Mouse (Mus musculus) kidney, adult 9 months (tissue): Measurements from ENCODE around the gene Bahd1.
A peak's percentile ranks its signal among the peaks of the same experiment; 100 is the strongest.

ENCODE experiments used
- DNase-seq: peaks from one replicate; pipeline ENCODE4 v3.0.0; 2022

Gene Bahd1

DNA sequence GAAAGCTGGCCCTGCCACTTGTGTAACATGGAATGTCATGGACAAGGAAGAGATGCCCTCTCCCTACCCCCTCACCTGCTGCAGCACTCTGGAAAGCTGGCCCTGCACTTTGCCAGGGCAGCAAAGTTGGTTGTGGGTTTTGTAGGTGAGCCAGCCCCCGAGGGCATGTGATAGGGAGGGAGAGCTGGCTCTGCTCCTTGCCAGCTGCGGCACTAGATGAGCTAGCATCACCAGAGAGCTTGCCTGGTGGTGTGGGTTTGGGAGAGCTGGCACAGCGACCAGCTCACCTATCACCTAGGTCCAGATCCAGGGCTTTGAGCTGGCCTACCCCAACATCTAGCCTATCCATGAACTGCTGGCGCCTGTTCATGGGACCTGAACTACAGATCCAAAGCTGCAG, 48.6 kb downstream of the Bahd1 start:
- DNase-seq, result no peak

DNA sequence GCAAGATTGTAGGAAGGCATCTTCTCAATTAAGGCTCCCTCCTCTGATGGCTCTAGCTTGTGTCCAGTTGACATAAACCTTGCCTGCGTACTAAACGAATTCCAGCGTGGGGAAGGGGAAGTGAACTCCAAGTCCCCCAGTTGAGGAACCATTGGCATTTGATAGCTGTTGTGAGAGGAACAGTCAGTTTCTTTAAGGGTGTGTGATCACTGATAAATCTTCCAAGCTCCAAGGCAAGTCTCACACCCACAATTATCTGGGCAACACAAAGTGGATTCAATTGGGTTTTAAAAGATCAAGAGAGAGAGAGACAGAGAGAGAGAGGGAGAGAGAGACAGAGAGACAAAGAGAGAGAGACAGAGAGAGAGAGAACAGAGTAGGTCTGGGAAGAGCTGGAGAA, 49.5 kb downstream of the Bahd1 start:
- DNase-seq, result no peak

GRCm38 (mm10) chr2:118956497-118956896, 56.3 kb downstream of the Bahd1 start:
- no peak for DNase-seq

DNA sequence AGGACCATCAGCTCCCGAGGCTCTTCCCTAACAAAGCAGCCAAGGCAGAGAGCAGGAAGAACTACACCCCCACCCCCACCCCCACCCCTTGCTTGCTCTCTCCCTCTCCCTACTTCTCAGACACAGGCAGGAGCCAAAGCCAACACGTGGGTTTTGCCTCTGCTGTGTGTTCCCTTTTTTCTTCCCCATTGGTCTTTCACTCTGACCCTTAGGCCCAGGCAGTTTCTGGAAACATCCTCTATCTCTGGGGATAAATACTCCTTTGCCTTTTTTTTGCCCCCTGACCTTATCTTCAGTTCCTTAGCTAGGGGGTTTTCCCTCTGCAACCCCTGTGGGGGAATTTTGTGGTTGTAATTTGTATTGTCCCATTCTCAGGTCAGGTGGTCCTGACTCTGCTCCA, 59.5 kb downstream of the Bahd1 start:
- DNase-seq, result no peak

- DNase-seq, result no peak
These were observed 60.2 kb downstream of the Bahd1 start for GRCm38 (mm10) chr2:118960413-118960812.

GRCm38 (mm10) chr2:118961546-118961945, 61.4 kb downstream of the Bahd1 start:
- DNase-seq, result no peak

GRCm38 (mm10) chr2:118963007-118963675, 63.0 kb downstream of the Bahd1 start:
- DNase-seq, result no peak

DNA sequence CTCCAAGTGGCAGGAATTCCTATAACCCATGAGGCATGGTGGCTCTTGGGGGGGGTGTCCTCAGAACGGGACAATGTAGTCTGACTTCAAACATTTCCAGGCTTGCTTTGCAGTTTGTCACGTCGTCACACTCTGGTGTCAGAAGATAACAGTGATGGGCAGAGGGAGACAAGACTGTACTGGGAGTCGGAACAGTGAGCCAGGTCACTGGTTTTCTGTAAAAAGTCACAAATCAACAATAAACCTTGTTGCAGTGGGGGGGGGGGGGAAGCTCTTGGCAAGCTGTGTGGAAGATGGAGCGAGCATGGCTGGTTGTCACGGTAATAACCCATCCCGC, 63.5 kb downstream of the Bahd1 start:
- DNase-seq, result no peak

DNA sequence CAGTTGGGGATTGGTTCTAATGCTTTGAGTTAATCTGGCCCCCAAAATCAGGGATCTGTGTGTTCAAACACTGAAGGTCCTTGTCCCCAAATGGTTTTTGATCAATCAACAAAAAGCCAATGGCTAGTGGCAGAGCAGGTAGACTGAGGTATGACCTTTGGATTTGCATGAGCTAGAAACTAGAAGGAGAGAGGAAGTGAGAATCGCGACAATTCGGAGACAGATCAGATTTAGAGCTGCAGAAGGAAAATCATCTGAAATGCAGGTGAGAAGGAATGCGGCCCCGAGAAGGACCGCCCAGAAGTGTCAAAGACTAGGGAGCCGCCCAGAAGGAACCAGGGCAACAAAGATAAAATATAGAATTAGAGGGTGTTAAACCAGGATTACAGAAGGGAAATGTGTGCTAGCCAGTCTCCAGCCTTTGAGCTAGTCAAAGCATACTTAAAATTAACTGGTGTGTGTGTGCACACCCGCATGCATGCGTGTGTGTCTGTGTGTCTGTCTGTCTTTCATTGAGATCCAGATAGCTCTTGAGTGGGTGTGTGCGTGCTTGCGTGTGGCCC, 69.5 kb downstream of the Bahd1 start:
- no peak for DNase-seq

DNA sequence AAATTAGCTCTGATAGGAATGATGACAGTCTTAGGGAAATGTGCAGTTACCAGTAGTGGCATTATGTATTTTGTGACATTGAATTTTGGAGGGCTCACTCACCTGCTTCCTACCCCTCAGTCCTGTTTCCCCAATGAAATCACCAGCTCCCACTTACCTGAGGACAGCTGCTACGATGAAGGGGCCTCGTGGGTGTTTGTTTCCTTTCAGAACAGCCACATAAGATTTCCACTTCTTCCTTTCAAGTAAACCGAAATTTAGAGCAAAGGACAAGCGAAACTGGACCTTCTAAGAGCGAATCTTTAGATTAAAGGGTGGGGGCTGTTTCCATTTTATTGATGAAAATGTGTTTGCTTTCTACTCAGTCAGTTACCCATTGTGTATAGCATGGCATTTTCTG, 71.9 kb downstream of the Bahd1 start:
- no peak for DNase-seq

- DNase-seq, result peak; percentile 89
These were observed 72.7 kb downstream of the Bahd1 start for GRCm38 (mm10) chr2:118972687-118973376.
